ENCODE assay signal across 12 mouse cellular contexts in genomic region chr5:5319824-5320505, GRCm38 (mm10).
DNase-seq lines count a peak whose midpoint lies in the region; ATAC-seq and TF ChIP-seq lines count a peak whose summit lies in the region.
"Had no signal": no experiment of that assay in that cellular context is flagged by ENCODE, and none has a peak within 500 bp of the region (broad histone marks: within the 10 kb centered on the region; RNA-seq: fewer than 3 reads in every experiment).

No protein-coding gene starts in this region.

- DNase-seq in embryonic facial prominence, embryonic 14.5 days (ENCODE audit: low spot score) = peak; percentile 46
- no peak for DNase-seq in embryonic facial prominence, embryonic 10.5 days (ENCODE audit: low spot score)
- DNase-seq in testis, postnatal 10 days (ENCODE audit: low spot score) = peak; percentile 48
- no peak for DNase-seq in testis, postnatal 14 days (ENCODE audit: low spot score)
- DNase-seq in lung, embryonic 14.5 days = peak; percentile 19
- no peak for DNase-seq in cerebellum, adult 11-12 months
- DNase-seq in embryo, embryonic 11 days = no peak
- DNase-seq in cerebellum, adult 8-10 months = no peak
- DNase-seq: thymus, adult 2 months had no signal

- no peak for ATAC-seq in embryonic facial prominence, embryonic 14.5 days (ENCODE audit: low read depth)
- no peak; the same call in 1 of the 2 replicates for ATAC-seq in lung, embryonic 14.5 days (ENCODE audit: insufficient read depth)

- no peak for TF ChIP-seq CTCF in lung, embryonic 14.5 days (IDR thresholded peaks at IDR 0.05; ENCODE audit: low read depth)

- H3K4me3 ChIP-seq in embryonic facial prominence, embryonic 14.5 days (ENCODE audit: low read depth, low read length) = no peak overlapping the region
- H3K4me3 ChIP-seq in embryonic facial prominence, embryonic 10.5 days = no peak overlapping the region
- no peak overlapping the region for H3K4me3 ChIP-seq in lung, embryonic 14.5 days (ENCODE audit: low read depth, low read length)
- H3K4me3 ChIP-seq: embryonic facial prominence, embryonic 12.5 days; limb, embryonic 12.5 days had no signal

- no peaks in the 10 kb centered on the region for H3K27me3 ChIP-seq in embryonic facial prominence, embryonic 14.5 days (replicated peaks; ENCODE audit: control insufficient read depth, insufficient read depth, low read length)
- H3K27me3 ChIP-seq in embryonic facial prominence, embryonic 10.5 days (replicated peaks; ENCODE audit: low read depth, poor library complexity, severe bottlenecking) = no peaks in the 10 kb centered on the region
- H3K27me3 ChIP-seq in lung, embryonic 14.5 days (ENCODE audit: insufficient read depth, low read length) = no peaks in the 10 kb centered on the region
- H3K27me3 ChIP-seq: embryonic facial prominence, embryonic 12.5 days; limb, embryonic 12.5 days had no signal

- H3K27ac ChIP-seq in embryonic facial prominence, embryonic 14.5 days (replicated peaks; ENCODE audit: low read depth, low read length) = peak overlapping the region; percentile 48
- H3K27ac ChIP-seq in embryonic facial prominence, embryonic 10.5 days (replicated peaks) = no peak overlapping the region
- H3K27ac ChIP-seq in lung, embryonic 14.5 days (ENCODE audit: low read depth) = no peak overlapping the region; the same call in 1 of the 2 replicates
- H3K27ac ChIP-seq: embryonic facial prominence, embryonic 12.5 days; hindbrain, embryonic 14.5 days; limb, embryonic 12.5 days had no signal

- H3K9ac ChIP-seq in embryonic facial prominence, embryonic 14.5 days (ENCODE audit: low read depth, low read length) = no peak overlapping the region
- no peak overlapping the region for H3K9ac ChIP-seq in lung, embryonic 14.5 days
- H3K9ac ChIP-seq: embryonic facial prominence, embryonic 12.5 days; hindbrain, embryonic 14.5 days; limb, embryonic 12.5 days had no signal

- H3K4me2 ChIP-seq in embryonic facial prominence, embryonic 14.5 days (ENCODE audit: low read depth, low read length) = no peak overlapping the region
- no peak overlapping the region for H3K4me2 ChIP-seq in lung, embryonic 14.5 days
- H3K4me2 ChIP-seq: embryonic facial prominence, embryonic 12.5 days; hindbrain, embryonic 14.5 days; limb, embryonic 12.5 days had no signal

- H3K4me1 ChIP-seq in embryonic facial prominence, embryonic 14.5 days (ENCODE audit: control insufficient read depth, insufficient read depth, low read length) = peaks cover 13% of the 10 kb centered on the region
- H3K4me1 ChIP-seq in embryonic facial prominence, embryonic 10.5 days = 0 out of 2 replicates have a peak, but pooled peaks cover 3% of the 10 kb centered on the region
- H3K4me1 ChIP-seq in lung, embryonic 14.5 days (ENCODE audit: insufficient read depth) = peaks cover 6% of the 10 kb centered on the region; the same call in 1 of the 2 replicates

- H3K9me3 ChIP-seq in embryonic facial prominence, embryonic 14.5 days (ENCODE audit: control insufficient read depth, low read length) = no peaks in the 10 kb centered on the region
- no peaks in the 10 kb centered on the region for H3K9me3 ChIP-seq in embryonic facial prominence, embryonic 10.5 days
- H3K9me3 ChIP-seq in lung, embryonic 14.5 days (ENCODE audit: low read depth, low read length) = no peaks in the 10 kb centered on the region
- H3K9me3 ChIP-seq: embryonic facial prominence, embryonic 12.5 days; limb, embryonic 12.5 days had no signal

- 76% methylated on average over 8 of the region's 8 CpGs for WGBS in embryonic facial prominence, embryonic 14.5 days
- WGBS in embryonic facial prominence, embryonic 10.5 days = 85% methylated on average over 8 of the region's 8 CpGs
- 60% methylated on average over 8 of the region's 8 CpGs for WGBS in lung, embryonic 14.5 days

- H3K36me3 ChIP-seq in embryonic facial prominence, embryonic 14.5 days (ENCODE audit: control insufficient read depth, insufficient read depth, low read length) = no peaks in the 10 kb centered on the region
- H3K36me3 ChIP-seq in embryonic facial prominence, embryonic 10.5 days (replicated peaks) = peaks cover 9% of the 10 kb centered on the region; the same call in 1 of the 2 replicates
- no peaks in the 10 kb centered on the region for H3K36me3 ChIP-seq in lung, embryonic 14.5 days (ENCODE audit: insufficient read depth)
- H3K36me3 ChIP-seq: embryonic facial prominence, embryonic 12.5 days; limb, embryonic 12.5 days had no signal

Comparison
In these comparisons a context has a peak if more than half of its experiments do, and no peak if none do; other contexts are left out.
1. DNase-seq: peak in embryonic facial prominence, embryonic 14.5 days (single experiment), testis, postnatal 10 days (single experiment) and lung, embryonic 14.5 days (single experiment); none in embryonic facial prominence, embryonic 10.5 days (single experiment), testis, postnatal 14 days (single experiment), cerebellum, adult 11-12 months (single experiment), embryo, embryonic 11 days (single experiment) and cerebellum, adult 8-10 months (single experiment).